Mouse (Mus musculus): ENCODE results near the gene Gdpd3. TPM values are rescaled to one million over a fixed set of nuclear protein-coding genes. Genes with fewer than 3 reads are reported as not detected.
A peak's percentile ranks its signal among the peaks of the same experiment; 100 is the strongest.

Gene Gdpd3
- polyA plus RNA-seq, 1 experiment: 24.4 TPM

GRCm38 (mm10) chr7:126746798-126747197 is 19.3 kb upstream of the Gdpd3 start:
- TF ChIP-seq CTCF (IDR thresholded peaks at IDR 0.05; ENCODE audit: extremely low read depth, insufficient read length, insufficient replicate concordance, low read depth, low read length): no peak
- no peak for TF ChIP-seq POLR2A (IDR thresholded peaks at IDR 0.05; ENCODE audit: low read depth, low read length)
- 7% methylated on average over 6 of the region's 6 CpGs for WGBS
- H3K27me3 ChIP-seq (ENCODE audit: control insufficient read depth, insufficient read depth, low read length): no peaks in the 10 kb centered on the region
- H3K27ac ChIP-seq (ENCODE audit: insufficient read depth, low read depth, low read length): peak overlapping the region; percentile 81
- peak overlapping the region; percentile 17; the same call in 1 of the 2 replicates for H3K4me3 ChIP-seq (ENCODE audit: low read depth, low read length)
- H3K4me1 ChIP-seq (ENCODE audit: control insufficient read depth, insufficient read depth, insufficient read length, low read length): peaks cover 11% of the 10 kb centered on the region
- H3K36me3 ChIP-seq (ENCODE audit: control insufficient read depth, insufficient read depth, low read length): no peaks in the 10 kb centered on the region

GRCm38 (mm10) chr7:126748824-126749223 is 17.3 kb upstream of the Gdpd3 start:
- no peaks in the 10 kb centered on the region for H3K27me3 ChIP-seq (ENCODE audit: control insufficient read depth, insufficient read depth, low read length)
- 18% methylated on average over 7 of the region's 7 CpGs for WGBS

DNA sequence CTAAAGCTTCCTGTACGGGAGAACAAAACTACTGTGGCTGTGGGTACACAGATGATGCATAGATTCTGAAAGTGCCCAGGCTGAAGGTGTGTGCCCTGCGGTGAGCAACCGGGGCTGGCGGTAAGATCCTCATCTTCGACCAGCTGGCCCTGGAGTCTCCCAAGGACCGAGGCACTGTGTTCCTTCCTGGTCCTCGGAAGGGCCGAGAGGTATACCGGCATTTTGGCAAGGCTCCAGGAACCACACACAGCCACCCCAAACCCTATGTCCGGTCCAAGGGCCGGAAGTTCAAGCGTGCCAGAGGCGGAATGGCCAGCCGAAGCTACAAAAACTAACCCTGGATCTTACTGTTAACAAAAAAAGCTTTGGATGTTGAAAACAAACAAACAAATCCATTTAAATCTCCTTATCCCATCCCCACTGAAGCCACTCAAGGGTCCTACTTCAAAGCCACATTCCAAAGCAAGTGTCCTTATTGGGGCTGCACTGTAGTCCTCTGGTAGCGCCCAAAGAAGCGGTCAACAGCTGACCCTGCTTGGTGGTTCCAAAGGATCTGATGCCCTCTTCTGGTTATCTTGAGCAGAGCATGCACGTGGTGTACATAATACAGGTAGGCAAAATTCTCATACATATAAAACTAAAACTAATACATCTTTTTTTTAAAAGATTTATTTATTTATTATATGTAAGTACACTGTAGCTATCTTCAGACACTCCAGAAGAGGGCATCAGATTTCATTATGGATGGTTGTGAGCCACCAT is 16.4 kb upstream of the Gdpd3 start:
- H3K36me3 ChIP-seq (ENCODE audit: control insufficient read depth, insufficient read depth, low read length): no peaks in the 10 kb centered on the region
- WGBS: 73% methylated on average over 17 of the region's 17 CpGs
- H3K27me3 ChIP-seq (ENCODE audit: control insufficient read depth, insufficient read depth, low read length): no peaks in the 10 kb centered on the region
- H3K27ac ChIP-seq (ENCODE audit: insufficient read depth, low read depth, low read length): no peak overlapping the region
- no peak for TF ChIP-seq CTCF (IDR thresholded peaks at IDR 0.05; ENCODE audit: extremely low read depth, insufficient read length, insufficient replicate concordance, low read depth, low read length)
- TF ChIP-seq POLR2A (IDR thresholded peaks at IDR 0.05; ENCODE audit: low read depth, low read length): no peak
- H3K4me1 ChIP-seq (ENCODE audit: control insufficient read depth, insufficient read depth, insufficient read length, low read length): peaks cover 13% of the 10 kb centered on the region
- H3K4me3 ChIP-seq (ENCODE audit: low read depth, low read length): no peak overlapping the region

More at GRCm38 (mm10) chr7:126748824-126749223, 17.3 kb upstream of the Gdpd3 start:
- peak overlapping the region; percentile 95 for H3K27ac ChIP-seq (ENCODE audit: insufficient read depth, low read depth, low read length)
- H3K4me1 ChIP-seq (ENCODE audit: control insufficient read depth, insufficient read depth, insufficient read length, low read length): peaks cover 11% of the 10 kb centered on the region
- TF ChIP-seq CTCF (IDR thresholded peaks at IDR 0.05; ENCODE audit: extremely low read depth, insufficient read length, insufficient replicate concordance, low read depth, low read length) (no peak), POLR2A (IDR thresholded peaks at IDR 0.05; ENCODE audit: low read depth, low read length) (no peak)
- no peaks in the 10 kb centered on the region for H3K36me3 ChIP-seq (ENCODE audit: control insufficient read depth, insufficient read depth, low read length)
- no peak overlapping the region for H3K4me3 ChIP-seq (ENCODE audit: low read depth, low read length)

DNA sequence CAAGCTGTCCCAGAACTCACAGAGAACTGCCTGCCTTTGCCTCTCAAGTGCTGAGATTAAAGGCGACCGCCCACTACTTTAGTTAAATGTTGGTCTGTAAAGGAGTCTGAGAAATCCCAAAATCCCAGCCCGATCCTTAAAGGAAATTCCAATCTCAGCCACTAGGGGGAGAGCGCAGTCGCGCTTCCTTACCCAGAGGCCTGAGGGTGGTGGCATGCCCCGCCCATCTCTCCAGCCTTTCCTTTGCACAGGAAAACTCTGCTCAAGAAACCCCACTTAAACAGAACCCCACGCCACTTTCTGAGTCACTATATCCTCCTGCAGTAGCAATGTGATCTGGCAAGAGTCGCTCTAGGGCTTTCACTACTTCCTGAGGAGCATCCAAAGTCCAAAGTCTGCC is 11.3 kb upstream of the Gdpd3 start:
- H3K36me3 ChIP-seq (ENCODE audit: control insufficient read depth, insufficient read depth, low read length): no peaks in the 10 kb centered on the region
- WGBS: under 1% methylated on average over 9 of the region's 9 CpGs
- H3K4me1 ChIP-seq (ENCODE audit: control insufficient read depth, insufficient read depth, insufficient read length, low read length): peaks cover 7% of the 10 kb centered on the region; the same call in 1 of the 2 replicates
- TF ChIP-seq POLR2A (IDR thresholded peaks at IDR 0.05; ENCODE audit: low read depth, low read length) (no peak), CTCF (IDR thresholded peaks at IDR 0.05; ENCODE audit: extremely low read depth, insufficient read length, insufficient replicate concordance, low read depth, low read length) (peak; percentile 96)
- no peaks in the 10 kb centered on the region for H3K27me3 ChIP-seq (ENCODE audit: control insufficient read depth, insufficient read depth, low read length)
- H3K4me3 ChIP-seq (ENCODE audit: low read depth, low read length): no peak overlapping the region
- H3K27ac ChIP-seq (ENCODE audit: insufficient read depth, low read depth, low read length): peak overlapping the region; percentile 49

- no peak overlapping the region for H3K4me3 ChIP-seq (ENCODE audit: low read depth, low read length)
- 85% methylated on average over 7 of the region's 7 CpGs for WGBS
- no peaks in the 10 kb centered on the region for H3K27me3 ChIP-seq (ENCODE audit: control insufficient read depth, insufficient read depth, low read length)
- no peak for TF ChIP-seq CTCF (IDR thresholded peaks at IDR 0.05; ENCODE audit: extremely low read depth, insufficient read length, insufficient replicate concordance, low read depth, low read length)
- TF ChIP-seq POLR2A (IDR thresholded peaks at IDR 0.05; ENCODE audit: low read depth, low read length): no peak
- H3K36me3 ChIP-seq (ENCODE audit: control insufficient read depth, insufficient read depth, low read length): peaks cover 15% of the 10 kb centered on the region
- H3K27ac ChIP-seq (ENCODE audit: insufficient read depth, low read depth, low read length): no peak overlapping the region
- peaks cover 17% of the 10 kb centered on the region; the same call in 1 of the 2 replicates for H3K4me1 ChIP-seq (ENCODE audit: control insufficient read depth, insufficient read depth, insufficient read length, low read length)
Observed at GRCm38 (mm10) chr7:126758539-126758938, 7.6 kb upstream of the Gdpd3 start.

GRCm38 (mm10) chr7:126759050-126759671 is 7.0 kb upstream of the Gdpd3 start, which contains the start of gene Mapk3:
Gene Mapk3, plus strand, starts transcription at chr7:126759601.
- Histone ChIP-seq H3K4me1 (ENCODE audit: control insufficient read depth, insufficient read depth, insufficient read length, low read length) (peaks cover 17% of the 10 kb centered on the region; the same call in 1 of the 2 replicates), H3K4me3 (ENCODE audit: low read depth, low read length) (peak within 1 kb of the TSS; percentile 97), H3K27ac (ENCODE audit: insufficient read depth, low read depth, low read length) (peak within 1 kb of the TSS; percentile 100), H3K36me3 (ENCODE audit: control insufficient read depth, insufficient read depth, low read length) (peaks cover 21% of the 10 kb centered on the region), H3K27me3 (ENCODE audit: control insufficient read depth, insufficient read depth, low read length) (no peaks in the 10 kb centered on the region)
- 0% methylated on average over 25 of the region's 38 CpGs for WGBS
- TF ChIP-seq CTCF (IDR thresholded peaks at IDR 0.05; ENCODE audit: extremely low read depth, insufficient read length, insufficient replicate concordance, low read depth, low read length): peak; percentile 89
- TF ChIP-seq POLR2A (IDR thresholded peaks at IDR 0.05; ENCODE audit: low read depth, low read length): no peak

Data from small intestine, adult 2 months (tissue).